Mouse (Mus musculus) kidney, adult 9 months (tissue): ENCODE results near the gene Col6a2.

Experiments used
- DNase-seq: peaks from one replicate; pipeline ENCODE4 v3.0.0; 2022

Gene Col6a2

DNA sequence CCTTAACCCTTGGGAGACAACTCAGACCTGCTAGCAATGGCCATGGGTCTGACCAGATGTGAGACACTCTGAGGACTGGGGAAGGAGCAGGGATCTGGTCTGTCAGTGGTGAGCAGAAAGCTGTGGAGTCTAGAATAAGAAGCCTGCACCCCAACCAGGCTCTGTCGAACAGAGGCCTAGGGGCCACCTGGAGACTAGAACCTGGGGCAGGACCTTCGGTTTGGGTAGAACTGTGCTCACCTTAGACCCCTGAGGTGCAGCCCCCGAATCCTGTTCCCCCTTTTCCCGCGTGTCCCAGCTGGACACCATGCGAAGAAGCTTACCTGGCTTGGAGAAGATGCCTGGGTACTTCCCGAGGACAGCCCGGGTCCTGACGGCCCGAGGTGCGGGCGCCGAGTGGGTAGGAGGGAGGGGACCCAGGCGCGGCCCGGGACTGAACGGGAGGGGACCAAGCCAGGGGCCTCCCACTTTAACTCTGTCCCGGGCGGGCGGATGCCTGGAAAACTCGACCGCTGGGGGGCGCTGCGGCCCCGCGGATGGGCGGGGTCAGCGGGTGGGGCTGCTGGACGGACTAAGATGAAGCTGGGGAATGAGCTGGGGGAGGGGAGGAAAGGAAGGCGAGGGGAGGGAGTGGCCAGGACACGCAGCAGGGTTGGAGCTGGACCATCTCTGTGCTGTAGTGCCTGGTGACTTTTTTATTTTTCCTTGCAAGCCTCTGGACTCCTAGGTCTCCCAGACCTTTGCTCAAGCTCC is at the start of gene Col6a2:
Gene Col6a2 (minus strand): TSS at position 703 of the 753 bp plus-strand sequence.
- peak; percentile 72 for DNase-seq

GRCm38 (mm10) chr10:76671939-76672338 is 48.5 kb upstream of the Col6a2 start:
- no peak for DNase-seq

- DNase-seq, result no peak
Observed at GRCm38 (mm10) chr10:76668947-76669284, 45.5 kb upstream of the Col6a2 start.

DNA sequence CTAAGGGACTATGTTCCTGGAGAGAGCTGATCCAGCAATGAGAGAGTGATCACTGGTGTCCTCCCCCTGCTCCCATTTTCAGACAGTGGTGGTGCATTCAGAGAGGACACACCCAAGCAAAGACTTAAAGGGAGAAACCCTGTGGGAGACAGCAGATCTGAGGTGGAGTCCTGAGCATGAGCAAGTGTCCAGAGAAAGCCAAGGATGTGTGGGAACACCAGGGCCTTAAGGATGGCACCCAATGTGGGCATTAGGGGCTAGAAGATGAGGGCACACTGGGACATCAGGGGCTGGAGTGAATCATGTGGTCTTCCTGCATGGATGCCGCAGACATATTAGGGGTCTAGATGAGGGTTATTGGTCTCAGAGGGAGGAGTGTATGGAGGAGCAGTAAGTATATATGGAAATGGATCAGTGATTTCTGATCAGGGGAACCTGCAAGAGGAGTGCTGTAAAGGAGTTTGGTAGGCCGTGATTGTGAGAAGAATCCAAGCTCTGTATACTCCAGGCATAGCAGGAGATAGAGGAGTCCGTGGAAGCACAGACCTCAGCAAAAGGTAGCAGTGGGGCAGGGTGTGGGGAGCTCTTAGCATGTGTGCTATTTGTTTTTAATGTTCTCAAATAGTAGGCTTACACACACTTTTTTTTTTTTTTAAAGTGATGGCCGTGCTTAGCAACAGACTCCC is 45.0 kb upstream of the Col6a2 start:
- no peak for DNase-seq

GRCm38 (mm10) chr10:76667197-76667805 is 43.9 kb upstream of the Col6a2 start:
- DNase-seq, result no peak

DNA sequence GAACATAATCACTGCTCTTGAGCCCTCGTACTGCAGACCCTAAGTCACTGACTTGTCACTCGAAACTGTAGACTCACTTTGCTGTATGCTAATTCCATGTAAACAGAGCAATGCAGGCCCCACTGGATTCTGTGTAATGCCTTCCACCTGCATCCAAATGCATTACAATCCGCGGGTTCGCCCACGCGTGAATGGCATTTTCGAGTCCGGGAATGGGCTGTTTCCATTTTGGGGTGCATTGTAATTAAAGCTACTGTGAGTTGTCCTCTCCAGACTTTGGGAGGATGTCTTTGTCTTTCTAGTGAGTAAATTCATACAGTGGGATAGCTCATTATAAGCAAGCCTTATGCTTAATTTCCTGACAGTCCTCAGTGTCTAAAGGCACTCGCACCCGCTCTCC is 42.1 kb upstream of the Col6a2 start:
- no peak for DNase-seq

DNA sequence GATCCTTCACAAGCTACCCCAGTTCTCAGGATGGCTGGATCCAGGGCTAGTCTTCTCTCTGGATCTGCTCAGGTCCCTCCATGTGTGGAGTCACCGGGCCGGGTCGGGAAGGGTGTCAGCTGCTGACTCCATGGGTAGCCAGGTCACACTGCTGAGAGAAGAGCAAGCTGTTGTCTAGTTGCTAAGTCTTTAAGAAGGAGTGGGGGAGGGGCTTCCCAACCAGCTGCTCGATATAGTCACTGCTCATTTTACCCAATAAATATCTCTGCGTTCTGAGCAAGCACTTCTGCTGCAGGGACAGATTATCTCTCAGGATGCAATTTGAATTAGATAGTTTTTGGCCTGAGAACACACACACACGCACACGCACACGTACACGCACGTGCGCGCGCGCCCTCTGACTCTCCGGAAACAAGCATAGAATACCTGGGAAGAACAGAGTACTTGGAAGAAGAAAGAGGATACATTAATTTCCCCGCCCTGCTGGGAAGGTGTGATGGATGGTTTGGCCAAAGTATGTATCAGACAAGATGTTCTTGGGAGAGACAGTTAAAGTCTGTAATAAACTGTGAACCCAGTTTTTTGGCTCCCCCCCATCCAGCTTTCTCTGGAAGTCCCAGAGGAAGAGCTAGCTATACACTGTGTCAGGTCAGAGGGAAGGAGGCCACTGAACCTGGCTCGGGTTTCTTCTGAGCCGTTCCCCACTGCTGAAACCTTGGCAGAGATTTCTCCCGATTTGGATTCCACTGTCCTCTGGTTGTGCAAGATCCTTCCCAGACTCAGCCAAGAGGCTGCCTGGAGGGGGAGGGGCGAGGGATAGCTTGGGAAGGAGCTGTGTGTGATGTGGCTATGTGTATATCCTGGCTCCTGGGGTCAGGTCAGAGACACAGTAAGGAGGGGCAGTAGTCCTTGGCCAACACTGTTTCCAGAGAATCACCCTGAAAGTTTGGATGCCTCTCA is 41.0 kb upstream of the Col6a2 start:
- DNase-seq, result peak; percentile 45

DNA sequence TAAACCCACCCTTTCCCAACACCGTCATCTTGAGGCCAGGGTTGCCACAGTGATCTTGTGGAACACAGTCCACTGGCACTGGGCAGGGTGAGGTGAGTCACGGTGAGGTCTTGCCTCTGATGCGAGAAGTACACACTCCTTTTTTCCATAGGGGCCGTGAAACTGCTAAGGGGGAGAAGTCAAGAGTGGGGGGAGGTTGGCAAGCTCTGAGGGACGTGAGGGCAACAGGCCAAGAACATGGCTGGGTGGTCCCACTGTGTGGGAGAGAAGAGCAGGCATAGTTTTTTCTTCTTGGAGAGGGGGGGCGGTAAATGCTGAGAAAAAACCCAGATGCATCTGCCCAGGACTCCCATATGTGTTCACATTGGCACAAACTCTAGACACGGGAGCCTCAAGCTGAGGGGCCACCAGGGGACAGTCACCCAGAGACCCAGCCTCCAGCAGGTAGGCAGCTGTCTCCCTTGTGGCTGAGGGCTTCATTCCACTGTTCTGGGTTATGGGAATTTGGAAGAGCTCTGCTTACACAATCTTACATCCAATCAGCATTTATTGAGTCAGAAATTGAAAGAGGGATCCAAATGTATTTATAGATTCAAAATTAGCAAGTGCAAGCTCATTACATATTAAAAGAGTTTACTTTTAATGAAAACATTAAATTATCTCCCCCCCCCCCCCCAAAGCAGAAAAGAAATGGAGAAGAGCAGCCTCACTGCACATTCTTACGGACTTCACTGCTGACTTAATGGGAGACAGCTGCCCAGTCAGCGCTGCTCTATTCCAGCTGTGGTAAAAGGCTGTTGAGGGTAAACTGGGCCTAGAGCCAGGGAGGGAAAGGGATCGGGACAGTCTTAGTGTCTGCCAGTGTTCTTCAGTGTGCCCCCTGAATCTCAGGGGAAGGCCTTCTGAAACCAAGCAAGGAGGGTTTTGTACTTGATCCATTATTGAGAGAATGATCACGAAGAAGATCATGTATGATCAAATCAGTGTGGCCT is 30.2 kb upstream of the Col6a2 start:
- no peak for DNase-seq

DNA sequence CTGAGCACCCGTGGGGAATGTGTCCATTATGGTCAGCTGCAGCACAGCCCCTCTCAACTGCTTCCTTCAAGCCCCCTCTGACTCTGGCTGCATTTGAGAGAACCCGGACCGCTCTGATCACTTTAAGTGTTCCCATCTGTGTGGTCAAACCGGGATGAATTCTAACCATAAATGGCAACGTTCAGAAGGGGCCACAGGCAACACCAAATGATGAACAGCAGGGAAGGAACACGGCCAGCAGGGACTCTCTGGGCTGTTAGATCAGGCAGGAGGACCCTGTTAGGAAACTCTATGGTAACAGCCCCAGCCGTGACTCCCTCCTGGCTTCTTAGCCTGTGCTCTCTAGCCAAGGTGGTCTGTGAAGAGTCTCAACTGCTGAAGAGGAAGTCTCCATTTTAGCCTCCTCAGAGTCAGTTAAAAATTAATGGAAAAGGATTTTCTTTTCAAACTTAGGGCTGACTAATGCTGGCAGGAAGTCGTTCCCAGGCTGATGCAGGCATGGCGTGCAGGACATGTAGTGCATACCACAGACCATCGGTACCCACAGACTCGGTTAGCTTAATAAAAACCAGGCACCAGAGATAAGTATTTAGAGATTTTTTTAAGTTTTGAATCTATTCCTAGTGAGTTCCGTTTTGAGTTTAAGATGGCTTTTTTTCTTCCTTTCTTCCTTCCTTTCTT is 27.4 kb upstream of the Col6a2 start:
- no peak for DNase-seq

DNA sequence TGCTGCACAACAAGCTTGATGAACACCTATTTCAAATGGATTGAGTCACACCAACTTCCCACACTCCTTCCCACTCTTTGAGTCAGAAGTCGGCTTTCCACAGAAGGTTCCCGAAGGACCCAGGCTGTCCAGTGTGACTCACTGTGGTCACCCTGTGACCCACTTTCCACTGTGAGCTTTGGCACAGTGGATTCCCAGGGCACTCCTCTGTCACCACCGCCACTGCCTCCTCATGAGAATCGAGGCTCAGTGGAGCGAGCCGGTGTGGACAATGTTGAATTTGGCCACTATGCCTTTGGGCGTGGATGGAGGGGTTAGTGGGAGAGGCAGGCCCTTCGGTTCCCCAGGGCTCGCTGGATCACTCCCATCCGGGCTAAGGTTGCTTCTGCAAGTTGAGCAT is 25.3 kb upstream of the Col6a2 start:
- DNase-seq, result no peak

- DNase-seq, result no peak
Observed at GRCm38 (mm10) chr10:76647390-76647789, 24.0 kb upstream of the Col6a2 start.

GRCm38 (mm10) chr10:76645686-76646085 is 22.3 kb upstream of the Col6a2 start:
- no peak for DNase-seq

- no peak for DNase-seq
Observed at GRCm38 (mm10) chr10:76645066-76645465, 21.6 kb upstream of the Col6a2 start.

DNA sequence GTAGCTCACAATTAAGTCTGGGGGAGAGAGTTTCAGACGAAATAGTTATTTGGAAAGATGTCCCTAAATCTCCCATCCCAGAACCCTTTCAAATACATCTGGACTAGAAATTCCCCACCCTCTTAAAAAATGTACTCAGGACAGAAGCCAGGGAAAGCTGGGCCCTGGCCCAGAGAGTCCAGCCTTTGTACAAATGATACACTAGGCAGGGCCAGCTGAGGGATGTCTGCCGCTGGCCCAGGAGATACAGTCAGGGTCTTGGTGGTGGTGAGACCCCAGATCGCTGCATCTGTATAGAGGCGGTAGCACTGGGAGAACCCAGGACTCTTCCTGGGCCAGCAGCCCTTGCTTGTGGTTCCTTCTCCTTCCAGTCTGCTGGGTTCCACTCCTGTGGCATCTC is 20.6 kb upstream of the Col6a2 start:
- DNase-seq, result no peak

DNA sequence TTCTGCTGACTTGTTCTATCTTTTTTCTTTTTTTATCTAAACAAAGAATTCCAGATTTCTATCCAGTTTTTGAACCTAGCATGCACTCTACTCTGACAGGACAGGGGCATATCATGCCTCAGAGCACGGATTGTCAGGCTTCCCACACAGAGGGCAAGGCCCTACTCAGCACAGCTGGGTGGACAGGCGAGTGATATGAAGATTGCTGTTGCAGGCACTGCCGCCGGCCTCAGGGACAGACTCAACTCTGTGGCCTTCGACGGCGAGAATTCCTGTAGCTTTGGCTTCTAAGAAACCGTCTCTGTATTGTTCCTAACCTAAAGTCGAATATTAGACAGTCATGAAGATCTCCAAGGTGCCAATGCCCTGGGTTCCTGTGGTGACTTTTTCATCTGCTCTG is 20.0 kb upstream of the Col6a2 start:
- no peak for DNase-seq

- DNase-seq, result no peak
Observed at GRCm38 (mm10) chr10:76642628-76643434, 19.4 kb upstream of the Col6a2 start.

DNA sequence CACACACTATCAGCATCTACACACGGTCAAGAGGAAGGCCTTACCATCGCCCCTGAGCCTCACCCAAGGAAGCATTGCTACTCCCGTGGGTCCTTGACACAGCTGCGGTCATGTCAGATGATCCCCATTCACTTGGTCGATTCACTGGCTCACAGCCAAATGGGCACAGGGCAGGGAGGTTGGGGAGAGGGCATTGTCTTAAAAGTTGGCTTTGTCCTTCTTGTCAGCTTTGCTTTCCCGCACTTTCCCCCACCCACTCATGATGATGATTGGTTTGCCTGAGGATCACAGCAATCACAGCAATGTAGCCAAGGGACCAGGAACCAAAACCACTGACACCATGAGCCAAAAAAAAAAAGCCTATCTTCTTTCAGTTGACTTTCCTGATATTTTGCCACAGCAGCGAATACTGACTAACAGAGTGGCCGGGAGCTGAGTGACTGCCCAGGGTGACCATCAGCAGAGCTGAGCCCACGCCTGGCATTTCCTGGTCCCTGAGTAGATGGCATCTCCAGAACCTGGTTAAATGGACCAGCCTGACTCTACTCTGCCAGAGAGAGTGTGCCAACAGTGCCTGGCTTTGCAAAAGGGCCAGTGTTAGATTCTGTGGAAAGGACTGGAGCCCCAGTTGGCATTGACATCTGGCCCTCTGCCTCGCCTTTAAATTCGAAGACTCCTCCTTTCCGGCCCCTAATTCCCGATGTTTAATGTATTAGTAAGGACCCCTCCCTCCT is 18.6 kb upstream of the Col6a2 start:
- DNase-seq, result no peak

DNA sequence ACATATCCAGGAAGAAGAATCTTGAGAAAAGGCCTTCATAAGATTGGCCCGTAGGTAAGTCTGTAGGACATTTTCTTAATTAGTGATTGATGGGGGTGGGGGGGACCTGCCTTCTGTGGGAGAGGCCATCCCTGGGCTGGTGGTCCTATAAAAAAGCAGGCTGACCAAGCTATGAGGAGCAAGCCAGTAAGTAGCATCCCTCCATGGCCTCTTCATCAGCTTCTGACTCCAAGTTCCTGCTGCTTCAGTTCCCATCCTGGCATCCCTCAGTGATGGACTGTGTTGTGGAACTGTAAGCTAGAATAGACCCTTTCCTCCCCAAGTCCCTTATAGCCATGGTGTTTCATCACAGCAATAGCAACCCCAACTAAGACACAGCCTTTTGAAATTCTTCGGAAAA is 16.5 kb upstream of the Col6a2 start:
- DNase-seq, result no peak

DNA sequence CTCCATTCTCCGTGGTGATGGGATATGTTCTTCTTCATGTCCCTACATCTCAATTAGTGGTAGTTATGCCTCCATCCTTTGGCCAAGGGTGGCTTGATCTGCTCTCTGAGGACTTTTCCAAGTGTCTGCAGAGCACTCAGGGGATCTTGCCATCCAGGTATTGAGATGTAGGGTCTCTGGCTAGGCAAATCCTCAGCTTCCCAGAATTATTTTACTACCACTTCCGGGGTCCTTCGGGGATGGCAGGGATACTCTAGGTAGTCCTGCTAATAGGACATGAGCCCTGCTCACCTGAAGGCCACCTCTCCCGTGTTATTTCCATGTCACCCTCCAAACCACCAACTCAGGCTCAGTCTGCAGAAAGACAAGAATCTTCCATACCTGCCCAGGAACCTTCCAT is 13.2 kb upstream of the Col6a2 start:
- no peak for DNase-seq

DNA sequence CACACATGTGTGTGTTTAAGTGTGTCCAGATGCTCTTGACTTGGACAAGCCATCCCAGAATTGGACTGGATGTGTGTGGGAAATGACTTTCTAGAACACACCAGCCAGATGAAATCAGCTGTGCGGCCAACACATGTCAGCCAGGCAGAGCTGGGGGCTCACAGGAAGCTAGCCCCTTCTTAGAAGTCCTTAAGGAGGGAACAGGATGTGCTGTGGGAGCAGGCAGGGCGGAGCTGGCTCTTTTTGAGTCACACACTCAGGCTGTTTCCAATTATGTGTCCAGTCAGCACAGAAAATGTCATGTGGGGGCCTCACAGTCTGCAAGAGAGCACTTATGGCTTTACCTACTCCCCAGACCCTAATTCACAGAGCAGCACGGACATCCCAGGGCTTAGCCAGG is 12.6 kb upstream of the Col6a2 start:
- peak; percentile 27 for DNase-seq
